Mouse (Mus musculus): ENCODE results near the gene Scube2. TPM values are rescaled to one million over a fixed set of nuclear protein-coding genes. Genes with fewer than 3 reads are reported as not detected.

Scube2 gene
- polyA plus RNA-seq, 1 experiment = not detected

DNA sequence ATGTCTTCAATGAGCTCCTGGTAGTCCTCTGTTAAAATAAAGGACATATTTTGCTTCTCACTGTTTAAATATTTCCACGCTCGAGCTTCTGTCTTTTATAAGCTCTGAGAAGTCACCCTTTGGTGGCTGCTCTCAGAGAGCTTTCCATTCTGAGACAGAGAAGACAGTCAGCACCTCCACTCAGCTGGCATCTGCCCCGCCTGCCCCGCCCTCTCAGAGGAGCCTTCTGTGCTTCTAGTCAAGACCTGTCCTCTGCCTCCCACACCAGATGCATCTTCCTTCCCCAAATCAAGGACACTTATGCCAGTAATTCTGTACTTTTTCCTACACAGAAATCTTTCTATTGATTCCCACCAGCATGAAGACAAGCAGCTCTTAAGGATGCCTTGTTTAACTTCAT, 64.9 kb downstream of the Scube2 start:
- no peak overlapping the region for H3ac ChIP-seq (ENCODE audit: control insufficient read depth, insufficient read length)
- no peak for TF ChIP-seq TCF3 (IDR thresholded peaks at IDR 0.05; ENCODE audit: insufficient read length, low read depth)
- TF ChIP-seq TCF12 (IDR thresholded peaks at IDR 0.05; ENCODE audit: insufficient read depth, poor library complexity, severe bottlenecking) = no peak
- no peak for TF ChIP-seq POLR2AphosphoS2 (IDR thresholded peaks at IDR 0.05; ENCODE audit: insufficient read length, low read depth)
- H3K4me2 ChIP-seq (ENCODE audit: low read depth) = no peak overlapping the region
- no peak overlapping the region for H3K4me3 ChIP-seq
- no peaks in the 10 kb centered on the region for H3K79me2 ChIP-seq (ENCODE audit: control insufficient read depth, insufficient read depth)
- no peaks in the 10 kb centered on the region for H3K27me3 ChIP-seq (ENCODE audit: control insufficient read depth, insufficient read depth, insufficient read length)
- H3K36me3 ChIP-seq (ENCODE audit: control insufficient read depth, insufficient read depth) = no peaks in the 10 kb centered on the region

DNA sequence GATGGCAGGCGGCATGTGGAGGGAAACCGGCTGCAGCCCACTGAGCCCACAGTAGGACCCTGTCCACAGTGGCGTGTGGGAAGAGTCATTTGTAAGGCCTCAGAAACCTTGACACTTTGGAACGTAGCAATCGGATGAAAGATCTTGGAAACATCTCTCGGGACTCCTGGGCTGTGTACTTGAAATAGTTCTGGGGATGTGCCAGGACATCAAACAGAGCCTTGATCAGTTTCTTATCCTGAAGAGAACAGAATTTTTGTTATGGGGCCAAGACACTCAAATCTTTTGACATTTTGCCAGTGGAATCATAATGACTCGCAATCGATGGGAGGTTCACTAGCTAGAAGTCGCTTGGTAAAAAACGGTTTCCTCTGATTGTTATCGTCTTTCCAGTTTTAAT, 66.3 kb downstream of the Scube2 start:
- TF ChIP-seq REST (IDR thresholded peaks at IDR 0.05; ENCODE audit: insufficient read depth, insufficient read length) (no peak), E2F4 (IDR thresholded peaks at IDR 0.05; ENCODE audit: insufficient read depth) (no peak), USF1 (IDR thresholded peaks at IDR 0.05; ENCODE audit: low read depth) (no peak), TCF3 (IDR thresholded peaks at IDR 0.05; ENCODE audit: insufficient read length, low read depth) (no peak), POLR2A (IDR thresholded peaks at IDR 0.05; ENCODE audit: insufficient read length, low read depth) (no peak), SRF (IDR thresholded peaks at IDR 0.05; ENCODE audit: control insufficient read depth, insufficient read length, low read depth) (no peak), MYOG (IDR thresholded peaks at IDR 0.05; ENCODE audit: control insufficient read depth in 1 of 3, insufficient read depth in 1 of 3, insufficient read length in 2 of 3, low read depth in 2 of 3) (no peak), CEBPB (IDR thresholded peaks at IDR 0.05; ENCODE audit: insufficient read depth, poor library complexity, severe bottlenecking) (no peak), MAX (IDR thresholded peaks at IDR 0.05; ENCODE audit: low read depth) (no peak), TCF12 (IDR thresholded peaks at IDR 0.05; ENCODE audit: insufficient read depth, poor library complexity, severe bottlenecking) (no peak), POLR2AphosphoS2 (IDR thresholded peaks at IDR 0.05; ENCODE audit: insufficient read length, low read depth) (no peak), MYOD1 (IDR thresholded peaks at IDR 0.05; ENCODE audit: control insufficient read depth in 1 of 3, insufficient read length in 2 of 3, low read depth in 2 of 3) (no peak)
- Histone ChIP-seq H3K27me3 (ENCODE audit: control insufficient read depth, insufficient read depth, insufficient read length) (no peaks in the 10 kb centered on the region), H3K4me2 (ENCODE audit: low read depth) (no peak overlapping the region), H3K36me3 (ENCODE audit: control insufficient read depth, insufficient read depth) (no peaks in the 10 kb centered on the region), H3K79me2 (ENCODE audit: control insufficient read depth, insufficient read depth) (no peaks in the 10 kb centered on the region), H3ac (ENCODE audit: control insufficient read depth, insufficient read length) (no peak overlapping the region), H3K4me3 (no peak overlapping the region)

DNA sequence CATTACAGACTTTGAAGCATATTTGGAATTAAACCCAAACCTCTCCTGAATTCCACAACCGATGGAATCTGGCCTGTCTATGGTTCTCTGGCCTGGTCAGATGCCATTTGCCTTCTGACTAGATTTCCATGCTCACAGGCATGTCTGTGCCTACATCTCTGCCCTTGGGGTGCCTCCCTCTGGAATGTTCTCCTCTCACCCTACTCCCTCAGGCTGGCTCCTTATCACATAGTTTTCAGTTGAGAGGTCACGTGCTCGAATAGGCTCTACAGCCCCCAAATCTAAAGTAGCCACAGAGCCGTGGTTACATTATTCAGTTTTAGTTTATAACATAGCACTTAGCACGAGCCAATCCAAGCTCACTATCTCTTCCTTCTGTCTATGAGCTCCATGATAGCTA, 69.9 kb downstream of the Scube2 start:
- H3K4me2 ChIP-seq (ENCODE audit: low read depth) = no peak overlapping the region

DNA sequence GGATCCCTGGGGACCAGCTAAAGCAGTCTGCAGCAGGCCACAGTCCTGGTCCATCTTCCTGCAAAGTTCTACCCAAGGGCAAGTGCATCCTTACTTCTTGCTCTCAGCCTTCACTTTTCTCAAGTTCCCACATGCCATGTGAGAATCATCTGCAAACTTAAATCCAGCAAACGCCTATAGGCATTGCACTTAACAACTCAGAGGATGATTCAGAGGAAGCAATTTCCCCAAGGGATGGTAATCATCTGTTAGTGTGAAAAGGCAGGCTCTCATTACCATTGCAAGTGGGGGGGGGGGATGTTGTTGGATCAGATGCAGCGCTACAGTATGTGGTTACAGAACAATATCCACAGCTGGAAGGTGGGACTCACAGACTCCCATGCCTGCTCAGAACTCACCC, 70.9 kb downstream of the Scube2 start:
- no peaks in the 10 kb centered on the region for H3K36me3 ChIP-seq (ENCODE audit: control insufficient read depth, insufficient read depth)
- H3K79me2 ChIP-seq (ENCODE audit: control insufficient read depth, insufficient read depth) = no peaks in the 10 kb centered on the region
- H3K4me2 ChIP-seq (ENCODE audit: low read depth) = no peak overlapping the region
- H3ac ChIP-seq (ENCODE audit: control insufficient read depth, insufficient read length) = no peak overlapping the region
- no peaks in the 10 kb centered on the region for H3K27me3 ChIP-seq (ENCODE audit: control insufficient read depth, insufficient read depth, insufficient read length)
- no peak for TF ChIP-seq MYOD1 (IDR thresholded peaks at IDR 0.05; ENCODE audit: control insufficient read depth in 1 of 3, insufficient read length in 2 of 3, low read depth in 2 of 3)
- TF ChIP-seq REST (IDR thresholded peaks at IDR 0.05; ENCODE audit: insufficient read depth, insufficient read length) = no peak
- TF ChIP-seq CEBPB (IDR thresholded peaks at IDR 0.05; ENCODE audit: insufficient read depth, poor library complexity, severe bottlenecking) = no peak
- TF ChIP-seq USF1 (IDR thresholded peaks at IDR 0.05; ENCODE audit: low read depth) = no peak
- no peak for TF ChIP-seq POLR2A (IDR thresholded peaks at IDR 0.05; ENCODE audit: insufficient read length, low read depth)
- TF ChIP-seq E2F4 (IDR thresholded peaks at IDR 0.05; ENCODE audit: insufficient read depth) = no peak
- no peak for TF ChIP-seq MYOG (IDR thresholded peaks at IDR 0.05; ENCODE audit: control insufficient read depth in 1 of 3, insufficient read depth in 1 of 3, insufficient read length in 2 of 3, low read depth in 2 of 3)
- no peak for TF ChIP-seq TCF12 (IDR thresholded peaks at IDR 0.05; ENCODE audit: insufficient read depth, poor library complexity, severe bottlenecking)
- no peak for TF ChIP-seq SRF (IDR thresholded peaks at IDR 0.05; ENCODE audit: control insufficient read depth, insufficient read length, low read depth)
- no peak for TF ChIP-seq MAX (IDR thresholded peaks at IDR 0.05; ENCODE audit: low read depth)
- no peak for TF ChIP-seq POLR2AphosphoS2 (IDR thresholded peaks at IDR 0.05; ENCODE audit: insufficient read length, low read depth)
- TF ChIP-seq TCF3 (IDR thresholded peaks at IDR 0.05; ENCODE audit: insufficient read length, low read depth) = no peak
- H3K4me3 ChIP-seq = no peak overlapping the region

More for the DNA sequence above, 69.9 kb downstream of the Scube2 start:
- no peaks in the 10 kb centered on the region for H3K79me2 ChIP-seq (ENCODE audit: control insufficient read depth, insufficient read depth)
- no peak for TF ChIP-seq POLR2A (IDR thresholded peaks at IDR 0.05; ENCODE audit: insufficient read length, low read depth)
- no peak for TF ChIP-seq MYOD1 (IDR thresholded peaks at IDR 0.05; ENCODE audit: control insufficient read depth in 1 of 3, insufficient read length in 2 of 3, low read depth in 2 of 3)
- no peak for TF ChIP-seq TCF3 (IDR thresholded peaks at IDR 0.05; ENCODE audit: insufficient read length, low read depth)
- TF ChIP-seq USF1 (IDR thresholded peaks at IDR 0.05; ENCODE audit: low read depth) = no peak
- no peak for TF ChIP-seq CEBPB (IDR thresholded peaks at IDR 0.05; ENCODE audit: insufficient read depth, poor library complexity, severe bottlenecking)
- no peak for TF ChIP-seq MAX (IDR thresholded peaks at IDR 0.05; ENCODE audit: low read depth)
- no peak for TF ChIP-seq E2F4 (IDR thresholded peaks at IDR 0.05; ENCODE audit: insufficient read depth)
- no peak for TF ChIP-seq REST (IDR thresholded peaks at IDR 0.05; ENCODE audit: insufficient read depth, insufficient read length)
- TF ChIP-seq SRF (IDR thresholded peaks at IDR 0.05; ENCODE audit: control insufficient read depth, insufficient read length, low read depth) = no peak
- TF ChIP-seq MYOG (IDR thresholded peaks at IDR 0.05; ENCODE audit: control insufficient read depth in 1 of 3, insufficient read depth in 1 of 3, insufficient read length in 2 of 3, low read depth in 2 of 3) = no peak
- TF ChIP-seq POLR2AphosphoS2 (IDR thresholded peaks at IDR 0.05; ENCODE audit: insufficient read length, low read depth) = no peak
- no peak for TF ChIP-seq TCF12 (IDR thresholded peaks at IDR 0.05; ENCODE audit: insufficient read depth, poor library complexity, severe bottlenecking)
- no peaks in the 10 kb centered on the region for H3K36me3 ChIP-seq (ENCODE audit: control insufficient read depth, insufficient read depth)
- H3K27me3 ChIP-seq (ENCODE audit: control insufficient read depth, insufficient read depth, insufficient read length) = no peaks in the 10 kb centered on the region
- H3K4me3 ChIP-seq = no peak overlapping the region
- no peak overlapping the region for H3ac ChIP-seq (ENCODE audit: control insufficient read depth, insufficient read length)

DNA sequence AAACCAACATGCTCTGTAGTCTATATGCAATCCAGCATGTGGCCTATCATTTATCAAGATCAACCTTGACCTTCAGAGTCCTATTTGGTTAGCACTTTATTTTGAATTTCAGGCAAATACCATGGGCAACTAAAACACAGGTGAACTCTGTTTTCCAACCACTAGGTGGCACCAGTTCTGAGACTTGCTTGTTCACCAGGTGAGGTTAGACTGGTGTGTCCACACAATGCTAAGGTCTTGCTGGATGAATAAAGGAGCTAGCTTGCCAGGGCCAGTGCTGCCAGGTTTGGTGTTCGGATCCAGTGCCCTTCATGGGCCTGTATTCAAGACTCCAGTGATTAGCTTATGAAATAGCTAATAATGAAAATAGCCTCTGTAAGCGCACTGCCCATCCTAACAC, 72.7 kb downstream of the Scube2 start:
- Histone ChIP-seq H3K4me3 (no peak overlapping the region), H3K79me2 (ENCODE audit: control insufficient read depth, insufficient read depth) (no peaks in the 10 kb centered on the region), H3K4me2 (ENCODE audit: low read depth) (no peak overlapping the region), H3ac (ENCODE audit: control insufficient read depth, insufficient read length) (no peak overlapping the region), H3K27me3 (ENCODE audit: control insufficient read depth, insufficient read depth, insufficient read length) (no peaks in the 10 kb centered on the region), H3K36me3 (ENCODE audit: control insufficient read depth, insufficient read depth) (no peaks in the 10 kb centered on the region)
- no peak for TF ChIP-seq E2F4 (IDR thresholded peaks at IDR 0.05; ENCODE audit: insufficient read depth)
- TF ChIP-seq SRF (IDR thresholded peaks at IDR 0.05; ENCODE audit: control insufficient read depth, insufficient read length, low read depth) = no peak
- no peak for TF ChIP-seq POLR2AphosphoS2 (IDR thresholded peaks at IDR 0.05; ENCODE audit: insufficient read length, low read depth)
